Comparison of ENCODE assay signal across 21 mouse cellular contexts in the genomic region with DNA sequence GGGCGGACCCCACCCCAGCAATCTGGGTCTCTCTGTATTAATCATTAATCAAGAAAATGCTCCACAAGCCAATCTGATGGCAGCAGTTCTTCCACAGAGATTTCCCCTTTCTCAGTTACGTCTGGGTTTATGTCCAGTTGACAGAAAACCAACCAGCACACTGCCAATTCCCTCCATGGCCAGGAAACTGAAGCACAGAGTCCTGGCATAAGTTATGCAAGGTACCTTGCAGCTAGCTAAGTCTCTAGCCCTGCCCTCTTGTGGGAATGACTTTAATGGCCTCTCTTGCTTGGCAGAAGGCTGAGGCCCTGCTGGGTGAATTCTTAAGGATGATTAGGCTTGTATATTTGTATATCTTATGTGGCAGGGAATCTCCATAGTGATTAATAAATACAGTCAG.
DNase-seq lines count a peak whose midpoint lies in the region; ATAC-seq lines count a peak whose summit lies in the region.
"Had no signal": no experiment of that assay in that cellular context is flagged by ENCODE, and none has a peak within 500 bp of the region (broad histone marks: within the 10 kb centered on the region; RNA-seq: fewer than 3 reads in every experiment).

No protein-coding gene starts in this region.

- H3K9ac ChIP-seq in kidney, embryonic 15.5 days, result no peak overlapping the region
- H3K9ac ChIP-seq: embryonic facial prominence, embryonic 13.5 days; hindbrain, embryonic 12.5 days; limb, embryonic 15.5 days had no signal

- WGBS in kidney, embryonic 15.5 days, result 66% methylated on average over 2 of the region's 2 CpGs

- H3K4me1 ChIP-seq in kidney, embryonic 15.5 days, result peaks cover 68% of the 10 kb centered on the region

- DNase-seq in cerebellum, postnatal 10 days, result peak; percentile 27 to 36
- DNase-seq in cerebellum, adult 8-10 months, result no peak
- peak; percentile 40 for DNase-seq in kidney, adult 11 months
- DNase-seq in kidney, postnatal 4 days, result no peak
- DNase-seq in 3T3-L1 (ENCODE audit: low read depth, low spot score), result peak; percentile 47
- DNase-seq in thymus, postnatal 25 days, result no peak
- DNase-seq: adrenal gland, postnatal 36 days; B cell, adult 2 months; cerebellum, adult 9-10 months; lung, adult 18-20 months; right cerebral cortex, adult 18-20 months; spleen, adult 18-20 months; thymus, adult 2 months had no signal

- no peaks in the 10 kb centered on the region for H3K9me3 ChIP-seq in kidney, embryonic 15.5 days (replicated peaks)
- H3K9me3 ChIP-seq: embryonic facial prominence, embryonic 13.5 days; limb, embryonic 15.5 days had no signal

- peaks cover 11% of the 10 kb centered on the region for H3K36me3 ChIP-seq in kidney, embryonic 15.5 days

- H3K4me3 ChIP-seq in kidney, embryonic 15.5 days (replicated peaks), result no peak overlapping the region
- H3K4me3 ChIP-seq: embryonic facial prominence, embryonic 13.5 days; forebrain, embryonic 10.5 days; hindbrain, embryonic 12.5 days; limb, embryonic 15.5 days; megakaryocyte, embryonic 14.5 days had no signal

- no peak overlapping the region for H3K4me2 ChIP-seq in kidney, embryonic 15.5 days
- H3K4me2 ChIP-seq: embryonic facial prominence, embryonic 13.5 days; hindbrain, embryonic 12.5 days; limb, embryonic 15.5 days had no signal

- H3K27me3 ChIP-seq in kidney, embryonic 15.5 days, result no peaks in the 10 kb centered on the region
- H3K27me3 ChIP-seq: embryonic facial prominence, embryonic 13.5 days; hindbrain, embryonic 12.5 days; limb, embryonic 15.5 days; megakaryocyte, embryonic 14.5 days had no signal

- H3K27ac ChIP-seq in kidney, embryonic 15.5 days, result peak overlapping the region; percentile 20; the same call in 1 of the 2 replicates
- H3K27ac ChIP-seq: embryonic facial prominence, embryonic 13.5 days; forebrain, embryonic 10.5 days; hindbrain, embryonic 12.5 days; limb, embryonic 15.5 days had no signal

- no peak for ATAC-seq in kidney, embryonic 15.5 days (replicated peaks; ENCODE audit: low FRiP score)
- ATAC-seq in granulocyte monocyte progenitor cell, adult 5-6 weeks (replicated peaks; ENCODE audit: poor library complexity, severe bottlenecking), result no peak
- ATAC-seq: midbrain, embryonic 16.5 days had no signal

Comparison
In these comparisons a context has a peak if more than half of its experiments do, and no peak if none do; other contexts are left out.
1. DNase-seq: peak in cerebellum, postnatal 10 days (2 of 2), kidney, adult 11 months (single experiment) and 3T3-L1 (single experiment); none in cerebellum, adult 8-10 months (single experiment), kidney, postnatal 4 days (0 of 2) and thymus, postnatal 25 days (single experiment).